Comparison of ENCODE assay signal across 9 mouse cellular contexts in the genomic region with DNA sequence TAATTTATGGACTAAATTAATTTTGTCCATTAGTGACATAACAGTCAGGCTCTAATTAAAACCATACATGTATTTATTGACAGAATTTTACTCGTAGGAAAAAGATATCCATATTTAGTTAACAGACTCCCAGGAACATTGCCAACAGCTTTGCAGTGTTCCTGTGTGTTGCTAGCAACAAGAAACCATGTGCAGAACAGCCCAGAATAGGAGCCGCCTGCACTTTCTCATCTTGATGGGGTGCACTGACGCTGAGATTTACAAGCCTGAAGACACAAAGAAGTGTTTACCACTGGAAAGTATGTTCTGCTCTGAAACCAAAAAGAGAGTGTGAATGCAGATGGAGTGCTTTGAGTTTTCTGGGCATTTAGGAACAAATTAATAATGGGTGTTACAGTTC.
DNase-seq lines count a peak whose midpoint lies in the region; ATAC-seq and TF ChIP-seq lines count a peak whose summit lies in the region.
"Had no signal": no experiment of that assay in that cellular context is flagged by ENCODE, and none has a peak within 500 bp of the region (broad histone marks: within the 10 kb centered on the region; RNA-seq: fewer than 3 reads in every experiment).

No protein-coding gene starts in this region.

- H3K4me3 ChIP-seq in heart, embryonic 10.5 days, result no peak overlapping the region
- no peak overlapping the region for H3K4me3 ChIP-seq in heart, postnatal 0 days (ENCODE audit: low read depth, low read length)

- intact Hi-C loops in left cerebral cortex, postnatal 25 days (cut with DNase I), result no loop called here

- no peak overlapping the region for H3K27ac ChIP-seq in heart, embryonic 10.5 days
- H3K27ac ChIP-seq in heart, postnatal 0 days (ENCODE audit: low read depth), result no peak overlapping the region
- H3K27ac ChIP-seq: liver, embryonic 14.5 days had no signal

- TF ChIP-seq CTCF in heart, postnatal 0 days (IDR thresholded peaks at IDR 0.05; ENCODE audit: low read depth), result no peak

- no peak overlapping the region for H3K4me2 ChIP-seq in heart, postnatal 0 days (ENCODE audit: low read depth, low read length)

- TF ChIP-seq EP300 in heart, postnatal 0 days (IDR thresholded peaks at IDR 0.05; ENCODE audit: low read depth), result 0 out of 2 replicates have a peak, but pooled peaks have one; percentile 58

- 54% methylated on average over 3 of the region's 3 CpGs for WGBS in heart, embryonic 10.5 days
- 32% methylated on average over 3 of the region's 3 CpGs for WGBS in heart, postnatal 0 days

- no peaks in the 10 kb centered on the region for H3K27me3 ChIP-seq in heart, embryonic 10.5 days (ENCODE audit: insufficient read depth, poor library complexity, severe bottlenecking)
- no peaks in the 10 kb centered on the region for H3K27me3 ChIP-seq in heart, postnatal 0 days (ENCODE audit: control insufficient read depth, insufficient read depth, low read length)

- ATAC-seq in heart, postnatal 0 days (ENCODE audit: insufficient read depth, low read depth), result peak; percentile 71; the same call in 1 of the 2 replicates
- no peak for ATAC-seq in megakaryocyte-erythroid progenitor cell, adult 5-6 weeks (replicated peaks; ENCODE audit: low FRiP score, low TSS enrichment, poor library complexity, severe bottlenecking)

- no peak overlapping the region for H3K9ac ChIP-seq in heart, postnatal 0 days (replicated peaks; ENCODE audit: low read depth, low read length)
- H3K9ac ChIP-seq: liver, embryonic 14.5 days had no signal

- H3K9me3 ChIP-seq in heart, embryonic 10.5 days, result no peaks in the 10 kb centered on the region
- no peaks in the 10 kb centered on the region for H3K9me3 ChIP-seq in heart, postnatal 0 days (replicated peaks; ENCODE audit: control insufficient read depth, low read length)

- no peaks in the 10 kb centered on the region for H3K4me1 ChIP-seq in heart, embryonic 10.5 days
- H3K4me1 ChIP-seq in heart, postnatal 0 days (ENCODE audit: control insufficient read depth, insufficient read depth), result no peaks in the 10 kb centered on the region

- H3K36me3 ChIP-seq in heart, embryonic 10.5 days, result no peaks in the 10 kb centered on the region
- no peaks in the 10 kb centered on the region for H3K36me3 ChIP-seq in heart, postnatal 0 days (replicated peaks; ENCODE audit: control insufficient read depth, insufficient read depth, low read length)

- DNase-seq in heart, adult 11 months, result peak; percentile 92
- DNase-seq in heart, embryonic 10.5 days (ENCODE audit: low spot score), result no peak
- peak; percentile 42 for DNase-seq in MN1 (ENCODE audit: low spot score)
- peak; percentile 76 for DNase-seq in heart, postnatal 0 days (ENCODE audit: low spot score)
- peak; percentile 69 to 88 for DNase-seq in left cerebral cortex, postnatal 25 days (ENCODE audit: low spot score in 2 of 2)
- DNase-seq in ovary, adult 18-20 months (ENCODE audit: low spot score), result no peak
- DNase-seq in cerebellum, adult 9-10 months, result no peak

Comparison
In these comparisons a context has a peak if more than half of its experiments do, and no peak if none do; other contexts are left out.
1. DNase-seq: peak in heart, adult 11 months (single experiment), MN1 (single experiment), heart, postnatal 0 days (single experiment) and left cerebral cortex, postnatal 25 days (2 of 2); none in heart, embryonic 10.5 days (single experiment), ovary, adult 18-20 months (single experiment) and cerebellum, adult 9-10 months (single experiment).